Mouse (Mus musculus): ENCODE measurements around the gene Plekha6.

Plekha6 gene

DNA sequence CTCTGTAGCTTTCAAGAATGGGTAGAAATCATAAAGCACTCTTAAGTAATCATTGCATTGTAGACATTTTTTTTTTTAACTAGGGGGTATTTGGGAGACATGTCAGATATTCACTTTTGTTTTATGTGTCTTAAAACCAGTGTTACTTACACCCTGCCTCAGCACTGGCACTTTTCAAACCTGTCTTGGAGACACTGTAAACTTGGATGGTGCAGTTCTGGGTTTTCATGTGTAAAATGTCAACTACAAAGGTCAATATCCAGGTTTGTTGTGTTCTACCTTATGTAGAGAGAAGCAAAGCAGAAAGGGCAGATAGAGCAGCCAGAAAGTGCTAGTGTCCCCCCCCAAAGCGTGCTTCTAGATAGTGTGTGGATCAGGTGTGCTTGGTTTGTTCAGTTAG, 25.6 kb upstream of the Plekha6 start:
- no peak for DNase-seq (ENCODE audit: low spot score in 2 of 2)

DNA sequence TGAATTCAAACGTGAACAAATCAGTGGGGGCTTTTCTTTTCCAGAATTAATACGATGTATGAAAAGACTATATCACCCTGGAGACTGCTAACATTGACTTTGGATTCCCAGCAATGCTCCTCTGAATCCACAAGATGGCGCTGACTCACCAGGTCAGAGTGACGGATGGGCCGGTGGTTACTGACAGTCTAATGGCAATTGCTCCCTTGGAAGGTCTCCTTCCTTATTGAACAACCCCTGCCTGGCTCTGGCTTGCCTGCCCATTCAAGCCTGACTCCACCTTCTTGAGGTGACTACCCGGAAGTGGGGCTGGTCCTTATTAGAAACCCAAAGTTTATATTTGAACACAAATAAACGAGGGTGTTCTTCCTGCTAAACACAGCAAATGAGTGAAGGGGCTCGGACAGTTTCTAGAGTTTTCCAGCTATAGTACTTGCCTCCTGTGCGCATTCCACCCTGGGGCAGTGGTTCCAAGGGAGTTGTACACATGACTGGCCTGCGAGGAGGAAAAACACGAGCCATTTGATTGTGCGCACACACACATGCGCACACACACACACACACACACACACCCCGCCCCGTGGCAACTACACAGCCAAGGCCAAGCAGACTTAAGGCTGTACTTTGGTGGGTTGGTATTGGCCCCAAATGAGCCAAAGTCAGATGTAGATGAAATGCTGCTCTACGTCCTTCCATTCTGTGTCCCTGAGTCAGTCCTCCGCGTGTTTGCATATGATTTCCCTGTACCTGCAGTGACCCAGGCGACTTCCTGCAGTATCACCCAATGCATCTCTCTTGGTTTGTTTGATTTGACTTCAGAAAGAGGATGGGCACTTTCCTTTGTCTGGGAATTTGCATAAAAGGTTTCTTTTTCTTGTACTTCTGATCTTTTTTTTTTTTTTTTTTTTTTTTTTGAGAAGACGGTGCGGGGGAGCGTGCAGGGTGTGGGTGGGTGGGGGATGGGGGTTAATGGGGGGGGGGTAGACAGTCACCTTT, 17.7 kb upstream of the Plekha6 start:
- peak; percentile 41 to 62 for DNase-seq (ENCODE audit: low spot score in 2 of 2)

DNA sequence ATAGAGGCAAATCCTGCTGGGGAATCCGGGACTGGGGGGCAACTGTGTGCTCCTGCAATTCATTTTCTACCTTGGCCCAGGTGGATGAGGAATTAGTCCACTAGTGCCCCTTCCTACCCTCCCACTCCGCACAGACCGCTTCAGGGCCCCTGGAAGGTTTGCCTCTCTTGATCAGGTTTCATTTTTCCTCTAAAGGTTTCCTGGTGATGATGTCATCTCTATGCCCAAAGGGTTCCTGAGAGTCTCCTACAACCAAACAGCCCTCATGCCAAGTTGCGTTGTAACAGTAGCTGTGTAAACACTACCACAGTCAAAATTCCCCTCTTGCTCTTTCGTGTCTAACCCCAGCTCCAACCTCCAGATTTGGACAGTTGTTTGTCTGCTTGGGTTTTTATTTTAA, 16.7 kb upstream of the Plekha6 start:
- DNase-seq (ENCODE audit: low spot score in 2 of 2) = no peak

DNA sequence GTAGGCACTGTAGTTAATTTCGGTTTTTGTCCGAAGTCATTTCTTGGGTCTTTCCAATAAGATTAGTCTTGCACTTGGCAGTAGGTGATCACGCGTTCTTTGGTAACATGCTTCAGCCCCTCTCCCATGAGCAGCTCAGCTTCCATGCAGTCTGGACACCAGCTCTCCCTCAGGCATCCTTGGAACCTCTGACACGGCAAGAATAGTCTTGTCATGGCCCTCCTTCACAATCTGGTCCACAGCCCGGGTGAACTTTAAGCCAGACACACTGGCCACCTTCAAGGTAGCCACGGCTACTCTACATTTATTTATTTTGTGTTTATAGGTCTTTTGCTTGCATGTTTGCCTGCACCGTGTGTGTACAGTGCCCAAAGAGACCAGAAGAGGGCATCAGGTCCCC, 15.9 kb upstream of the Plekha6 start:
- DNase-seq (ENCODE audit: low spot score in 2 of 2) = no peak

DNA sequence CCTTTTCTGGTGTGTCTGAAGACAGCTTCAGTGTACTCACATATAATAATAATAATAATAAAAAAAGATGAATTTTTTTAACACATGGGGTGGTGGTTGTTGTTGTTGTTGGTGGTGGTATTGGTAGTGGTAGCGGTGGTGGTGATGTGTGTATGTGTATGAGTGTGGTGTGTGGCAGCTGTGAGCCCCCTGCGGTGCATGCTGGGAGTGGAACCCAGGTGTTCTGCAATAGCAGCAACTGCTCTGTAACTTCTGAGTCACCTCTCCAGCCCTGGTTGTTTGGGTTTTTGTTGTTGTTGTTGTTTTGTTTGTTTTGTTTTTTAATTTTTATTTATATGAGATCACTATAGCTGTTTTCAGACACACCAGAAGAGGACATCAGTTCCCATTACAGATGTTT, 13.5 kb upstream of the Plekha6 start:
- DNase-seq (ENCODE audit: low spot score in 2 of 2) = no peak

DNA sequence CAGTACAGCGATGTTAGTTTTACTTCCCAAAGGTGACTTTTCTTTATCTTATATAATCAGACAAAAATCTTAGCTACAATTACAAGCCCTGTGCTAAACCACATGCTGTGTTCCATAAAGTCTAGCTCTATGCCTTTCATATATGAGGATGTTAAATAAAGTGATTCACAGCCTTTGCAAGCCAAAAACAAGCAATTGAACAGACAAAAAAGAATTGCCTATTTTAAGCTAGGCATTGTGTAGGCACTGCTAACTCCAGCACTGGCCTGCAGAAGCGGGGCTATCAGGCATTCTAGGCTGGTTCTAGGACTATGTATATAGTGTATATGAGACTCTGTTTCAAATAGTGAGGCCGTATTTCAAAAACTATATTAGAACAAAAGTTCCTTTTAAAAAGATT, 11.8 kb upstream of the Plekha6 start:
- DNase-seq (ENCODE audit: low spot score in 2 of 2) = no peak

DNA sequence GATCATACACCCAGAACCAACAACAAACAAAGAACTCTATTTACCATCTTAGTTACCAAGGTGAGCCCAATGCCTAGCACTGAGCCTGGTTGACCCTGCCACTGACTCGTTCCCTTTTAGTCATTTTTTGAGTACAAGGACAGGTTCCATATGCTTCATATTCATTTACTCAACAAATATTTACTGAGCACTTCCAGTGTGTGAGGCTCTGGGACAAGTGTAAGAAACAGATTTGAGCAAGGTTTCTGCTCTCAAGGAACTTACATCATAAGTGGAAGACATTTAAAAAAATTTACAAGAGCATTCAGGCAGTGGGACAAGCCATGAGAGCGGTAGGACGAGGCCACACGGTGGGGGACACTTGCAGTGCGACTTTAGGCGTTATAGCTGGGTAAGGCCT, 8.7 kb upstream of the Plekha6 start:
- no peak for DNase-seq (ENCODE audit: low spot score in 2 of 2)

DNA sequence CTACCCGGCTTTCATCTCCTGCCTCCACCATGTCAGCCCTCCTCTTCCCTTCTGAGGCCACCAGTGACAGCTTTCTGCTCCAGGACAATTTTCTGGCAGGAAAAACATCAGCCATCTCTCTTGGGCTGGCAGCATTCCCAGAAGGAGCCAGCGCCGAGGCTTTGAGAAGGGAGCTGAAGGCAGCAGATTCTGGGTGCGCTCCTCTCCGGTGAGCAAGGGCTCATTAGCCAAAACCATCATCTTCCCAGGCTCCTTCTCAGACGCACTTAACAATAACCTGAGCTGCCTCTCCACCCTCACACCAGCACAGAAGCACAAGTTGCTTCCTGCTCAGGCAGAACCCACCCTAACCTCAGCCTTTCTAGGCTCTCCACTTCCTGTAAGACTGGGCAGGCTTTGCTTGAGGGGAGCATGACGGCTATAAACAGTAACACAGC, 4.9 kb upstream of the Plekha6 start:
- DNase-seq (ENCODE audit: low spot score in 2 of 2) = peak; percentile 78

DNA sequence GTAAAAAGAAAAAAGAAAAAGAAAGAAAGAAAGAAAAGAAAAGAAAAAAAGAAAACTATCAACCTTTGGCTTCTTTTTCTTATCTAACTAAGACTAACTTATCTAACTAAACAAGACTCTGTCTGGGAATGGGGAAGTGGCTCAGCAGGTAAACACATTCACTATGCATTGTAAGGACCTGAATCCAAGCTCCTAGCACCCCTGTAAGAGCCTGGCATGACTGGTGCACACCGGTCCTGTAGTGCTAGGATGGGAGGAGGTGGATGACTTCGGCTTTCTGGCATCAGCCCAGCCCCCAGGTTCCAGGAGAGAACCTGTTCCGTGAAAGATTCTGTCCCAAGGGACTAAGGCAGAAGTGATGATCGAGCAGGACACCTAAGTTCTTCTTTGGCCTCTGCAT, 2.5 kb upstream of the Plekha6 start:
- DNase-seq (ENCODE audit: low spot score in 2 of 2) = no peak

DNA sequence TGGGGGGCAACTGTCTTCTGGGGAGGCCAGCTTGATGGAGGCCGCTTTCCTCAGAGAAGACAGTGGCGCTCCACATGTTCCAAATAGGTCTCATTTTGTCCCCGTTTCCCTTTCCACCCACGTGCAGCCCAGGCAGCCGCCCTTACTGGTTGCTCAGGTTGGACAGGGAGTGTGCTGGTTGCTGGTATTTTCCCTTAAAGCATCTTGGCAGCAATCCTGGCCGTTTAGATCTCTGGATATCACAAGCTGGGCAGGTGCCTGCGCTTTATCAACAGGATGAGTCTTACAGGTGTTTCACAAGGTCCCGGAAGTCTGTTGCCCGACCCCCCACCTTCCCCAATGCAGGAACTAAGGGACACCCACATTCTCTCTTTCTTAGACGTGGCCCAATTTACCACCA, 2.0 kb upstream of the Plekha6 start:
- DNase-seq (ENCODE audit: low spot score in 2 of 2) = no peak

DNA sequence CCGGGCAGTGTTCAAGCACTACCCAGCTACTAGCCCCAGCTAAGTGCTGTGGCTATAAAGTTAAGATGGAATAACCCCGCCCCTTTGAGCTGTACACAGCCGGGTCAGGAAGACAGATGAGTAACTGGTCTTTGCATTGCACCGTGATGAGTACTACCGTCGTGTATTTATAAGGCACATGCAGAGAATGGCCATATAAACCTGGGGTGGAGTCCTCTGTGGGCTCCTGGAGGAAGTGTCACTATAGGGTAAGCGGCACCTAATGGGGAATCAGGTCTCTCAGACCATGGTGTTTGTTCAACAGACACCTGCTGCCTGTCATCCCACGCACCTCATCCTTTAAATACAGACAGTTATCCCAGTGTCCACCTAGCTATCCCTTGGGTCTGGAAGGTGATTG, 1.0 kb upstream of the Plekha6 start:
- DNase-seq (ENCODE audit: low spot score in 2 of 2) = no peak

DNA sequence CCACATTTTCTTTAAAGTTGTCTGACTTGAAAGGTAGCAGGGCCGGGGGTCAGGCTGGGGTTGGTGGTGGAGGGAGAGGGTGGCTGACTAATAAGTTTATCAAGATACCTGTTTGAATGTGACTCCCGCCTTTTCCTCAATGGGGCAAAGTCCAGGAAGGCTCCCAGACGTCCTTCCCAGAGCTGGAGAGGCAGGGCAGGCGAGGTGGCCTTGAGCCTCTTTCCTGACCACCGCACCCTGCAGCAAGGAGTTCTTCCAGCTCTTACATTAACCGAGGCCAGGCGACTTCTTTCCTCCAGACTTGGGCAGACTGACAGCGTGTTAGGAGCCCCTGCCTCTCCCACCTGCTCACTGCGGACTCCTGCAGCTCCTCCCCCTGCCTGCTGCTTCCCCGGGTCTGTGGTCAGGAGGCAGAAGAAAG, 591 bp downstream of the Plekha6 start:
- DNase-seq (ENCODE audit: low spot score in 2 of 2) = no peak

DNA sequence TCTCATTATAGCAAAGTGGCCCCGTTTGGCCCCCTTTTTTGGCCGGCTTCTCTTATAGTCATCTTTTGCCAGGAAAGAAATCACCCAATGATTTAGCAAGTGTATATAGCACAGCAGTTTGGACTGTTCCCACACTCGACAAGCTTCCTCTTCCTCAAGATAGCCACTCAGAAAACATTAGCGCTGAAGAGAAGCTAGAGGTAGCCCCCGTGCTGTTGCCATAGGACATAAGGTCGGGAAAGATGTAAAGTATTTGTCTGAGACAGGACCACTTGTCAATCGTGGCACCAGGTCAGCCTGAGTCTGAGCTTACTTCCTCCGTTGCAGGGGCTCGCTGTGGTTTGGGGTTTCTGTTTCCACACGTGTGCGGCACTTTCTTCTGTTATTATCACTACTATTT, 1.1 kb downstream of the Plekha6 start:
- no peak for DNase-seq (ENCODE audit: low spot score in 2 of 2)

DNA sequence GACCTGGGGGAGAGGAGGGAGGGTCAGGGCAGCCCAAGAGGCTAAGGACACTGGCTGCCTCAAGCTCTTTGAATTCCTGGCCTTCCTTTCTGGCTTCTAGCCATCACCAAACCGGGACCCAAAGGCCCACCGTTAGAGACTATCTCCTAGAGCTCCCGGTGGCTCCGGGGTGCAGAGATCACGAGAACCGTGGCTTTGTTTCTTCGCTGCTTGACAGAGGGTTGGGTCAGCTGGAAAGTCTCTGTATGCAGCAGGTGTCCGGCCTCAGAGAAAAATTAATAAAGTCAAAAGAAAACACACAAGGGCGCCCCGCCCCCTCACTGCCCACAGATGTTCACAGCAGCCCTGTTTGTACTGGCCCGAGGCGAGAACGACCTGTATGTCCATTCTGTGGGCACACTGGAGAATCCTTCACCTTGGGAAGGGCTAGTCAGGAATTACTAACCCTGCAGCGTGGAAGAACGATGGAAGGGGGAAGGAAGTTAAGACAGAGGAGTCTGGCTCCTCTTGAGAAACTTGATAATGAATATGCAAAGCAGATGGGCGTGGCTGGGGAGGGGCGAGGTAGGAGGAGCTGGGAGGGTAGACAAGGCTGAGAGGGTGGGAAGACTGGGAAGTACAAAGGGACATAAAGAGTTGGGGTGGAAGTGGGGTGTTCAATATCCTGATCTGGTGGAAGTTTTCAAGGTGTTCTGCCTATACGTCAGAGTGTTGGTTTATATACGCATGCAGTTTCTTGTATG, 4.5 kb downstream of the Plekha6 start:
- no peak for DNase-seq (ENCODE audit: low spot score in 2 of 2)

DNA sequence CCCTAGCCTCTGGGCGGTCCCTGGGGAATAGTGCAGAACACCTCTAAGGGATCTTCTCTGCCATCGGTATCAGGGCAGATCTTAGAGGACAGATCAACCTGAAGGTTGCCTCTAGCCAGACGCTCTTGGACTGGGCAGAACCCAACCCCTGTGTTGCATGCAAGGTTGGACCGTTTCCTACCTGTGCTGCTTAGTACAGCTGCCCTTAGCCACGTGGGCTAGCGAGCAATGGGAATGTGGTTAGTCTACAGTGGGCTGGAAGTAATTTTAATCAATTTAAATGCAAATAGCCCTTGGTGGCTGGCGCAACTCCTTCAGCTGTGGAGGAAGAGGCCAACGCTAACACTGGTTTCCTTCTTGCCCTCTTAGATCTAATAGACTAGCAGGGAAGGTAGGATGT, 6.2 kb downstream of the Plekha6 start:
- no peak for DNase-seq (ENCODE audit: low spot score in 2 of 2)

DNA sequence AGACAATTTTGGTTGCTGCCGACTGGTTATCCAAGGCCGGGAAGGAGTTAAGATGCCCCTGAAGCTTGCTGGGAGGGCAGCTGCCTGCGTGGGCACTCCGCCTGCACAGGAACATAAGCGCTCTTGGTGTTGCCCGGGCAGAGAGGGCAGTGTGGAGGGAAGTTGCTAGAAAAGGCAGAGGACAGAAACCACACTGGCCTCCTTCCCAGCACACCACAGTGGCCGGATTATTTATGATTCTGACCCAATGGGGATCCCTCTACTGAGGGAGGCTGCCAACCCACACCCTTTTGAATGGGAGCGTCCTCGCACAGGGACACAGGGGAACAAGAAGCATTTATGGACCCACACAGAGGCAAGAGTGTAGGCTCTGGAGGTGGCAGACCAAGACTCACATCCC, 7.3 kb downstream of the Plekha6 start:
- no peak for DNase-seq (ENCODE audit: low spot score in 2 of 2)

DNA sequence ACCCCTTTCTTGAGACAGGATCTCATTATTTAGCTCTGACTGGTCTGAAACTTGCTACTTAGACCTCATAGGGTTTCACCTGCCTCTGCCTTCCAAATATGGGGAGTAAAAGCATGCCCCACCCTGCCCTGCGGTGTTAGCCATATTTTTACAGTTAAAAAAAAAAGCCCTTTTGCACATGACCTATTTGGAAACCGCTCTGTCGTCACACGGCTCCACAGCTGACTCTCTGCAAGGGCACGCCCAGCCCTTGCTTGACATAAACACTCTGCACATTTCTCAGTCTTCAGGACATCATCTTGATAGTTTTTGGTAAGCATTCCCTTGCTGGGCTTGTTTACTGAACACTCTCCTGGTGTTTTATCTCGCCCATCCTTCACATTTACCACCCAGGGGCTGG, 11.1 kb downstream of the Plekha6 start:
- DNase-seq (ENCODE audit: low spot score in 2 of 2) = no peak

DNA sequence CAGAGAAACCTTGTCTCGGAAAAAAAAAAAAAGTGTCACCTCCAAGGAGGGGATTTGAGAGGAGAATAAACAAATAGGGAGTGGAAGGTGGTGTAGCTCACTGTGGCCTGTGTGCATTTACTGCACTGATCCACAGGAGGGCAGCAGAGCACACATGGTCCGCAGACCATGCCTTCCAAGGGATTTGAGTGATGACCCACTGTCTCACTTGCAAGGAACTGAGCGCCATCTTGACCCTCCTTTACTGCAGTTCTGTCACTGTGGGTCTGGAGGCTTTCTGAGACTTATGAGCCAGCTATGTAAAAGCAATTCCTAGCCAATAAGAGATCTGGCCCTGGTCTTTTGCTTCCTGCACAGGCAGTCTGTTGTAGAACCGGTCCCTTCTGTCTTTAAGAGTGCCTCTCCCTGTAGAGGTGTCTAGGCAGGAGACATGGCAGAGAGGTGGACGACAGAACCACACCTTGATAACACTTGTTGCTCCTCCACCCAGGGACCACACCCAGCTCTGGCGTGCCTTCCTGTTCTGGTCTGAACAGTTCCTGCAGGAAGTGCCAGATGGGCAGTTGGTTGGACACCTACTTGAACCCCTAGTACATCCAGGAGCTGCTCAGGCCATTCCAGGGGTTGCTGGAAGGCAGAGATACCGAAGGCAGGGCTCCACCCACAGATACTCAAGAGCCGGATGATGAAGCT, 13.6 kb downstream of the Plekha6 start:
- peak; percentile 30 to 47 for DNase-seq (ENCODE audit: low spot score in 2 of 2)

DNA sequence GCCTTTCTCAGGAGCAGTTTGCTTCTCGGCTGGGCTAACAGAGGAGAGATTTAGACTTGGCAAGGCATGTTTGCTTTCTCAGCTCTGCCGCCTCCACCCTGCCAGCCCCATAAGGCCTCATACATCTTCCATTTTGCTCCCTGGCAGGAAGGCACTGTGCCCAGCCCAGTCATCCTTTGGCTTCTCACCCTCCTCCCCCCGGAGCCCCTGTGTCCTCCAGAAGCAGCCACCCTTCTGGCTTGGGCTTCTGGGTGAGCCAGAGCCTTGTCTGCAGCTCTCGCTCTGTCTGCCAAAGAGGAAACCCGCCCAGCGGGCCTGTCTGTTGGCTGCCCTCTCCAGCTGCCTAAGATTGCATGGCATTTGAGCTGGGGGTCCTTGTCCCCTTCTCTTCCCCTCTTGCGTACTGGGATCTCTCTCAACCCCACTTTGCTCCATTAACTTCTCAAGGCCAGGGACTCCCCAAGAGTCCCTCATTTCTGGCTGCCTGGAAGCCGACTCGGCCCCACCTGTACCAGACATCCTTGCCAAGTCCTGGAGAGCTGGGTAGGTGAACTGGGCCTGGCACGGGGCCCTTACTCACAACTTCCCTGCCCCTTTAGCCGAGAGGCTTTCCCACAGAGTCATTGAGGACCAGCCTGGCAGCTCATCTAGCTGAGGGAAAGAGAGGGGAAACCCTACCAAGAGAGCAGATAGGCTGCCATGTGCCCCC, 14.9 kb downstream of the Plekha6 start:
- no peak for DNase-seq (ENCODE audit: low spot score in 2 of 2)

DNA sequence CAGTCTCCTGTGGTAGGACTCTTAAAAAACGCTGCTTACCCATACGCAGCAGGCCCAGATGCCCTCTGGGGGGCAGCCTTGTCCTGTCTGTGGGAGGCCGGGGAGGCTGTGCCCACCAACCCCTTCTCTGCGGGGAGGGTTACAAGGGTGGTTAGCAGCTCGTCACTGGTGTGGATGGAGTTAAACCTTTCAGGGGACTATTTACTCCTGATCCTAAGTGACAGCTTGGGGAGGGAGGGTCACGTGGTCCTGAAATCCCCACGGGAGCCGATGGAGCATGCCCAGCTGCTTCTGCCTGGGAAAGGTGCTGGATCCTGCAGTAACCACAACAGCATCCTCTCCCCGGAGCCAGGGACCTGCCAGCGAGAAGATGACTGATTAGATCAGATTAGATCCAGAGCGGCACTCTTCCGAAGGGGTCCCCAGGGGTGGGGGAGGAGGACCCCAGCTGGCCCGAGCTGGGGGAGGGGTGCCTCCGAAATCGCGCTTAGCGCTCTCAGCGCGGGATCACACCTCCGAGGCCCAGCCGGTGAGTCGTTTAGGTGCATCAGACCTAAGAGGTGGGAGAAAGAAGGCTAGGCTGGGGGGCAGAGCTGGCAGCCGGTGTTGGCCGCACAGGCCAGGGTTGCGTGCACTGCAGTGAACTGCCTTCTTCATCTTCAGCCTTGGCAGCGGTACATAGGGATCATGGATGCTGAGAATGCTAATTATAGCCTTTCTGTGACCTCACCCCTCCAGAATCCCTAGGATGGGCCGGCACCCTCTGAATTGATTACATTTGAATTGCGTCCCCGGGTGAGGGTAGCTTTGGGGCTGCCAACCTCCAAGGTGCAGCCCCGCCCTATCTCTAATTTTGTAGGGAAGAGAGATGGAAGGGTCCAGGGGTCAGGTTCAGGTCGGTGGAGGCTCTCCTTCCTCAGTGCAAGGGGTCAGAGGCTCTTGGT, 17.3 kb downstream of the Plekha6 start:
- DNase-seq (ENCODE audit: low spot score in 2 of 2) = peak; percentile 37 to 46
